Mouse (Mus musculus) stomach, embryonic 15.5 days (tissue): ENCODE results near the gene Rbmxl1. TPM values are rescaled to one million over a fixed set of nuclear protein-coding genes. Genes with fewer than 3 reads are reported as not detected.
"Not testable (repeated sequence)": the region's sequence is repeated elsewhere in the genome, so short reads cannot be mapped to it uniquely, and the experiment has no call there.

Experiments
- ATAC-seq: fragments of 200-750 bp; cut with Nextera tagmentation; 2 replicates; pipeline ENCODE4 v1.8.0; 2017; ENCODE audit warnings: low read depth, moderate number of reproducible peaks, moderate TSS enrichment; ENCODE audit not compliant: insufficient read depth, low FRiP score
- H3K27ac ChIP-seq: fragments of 300-500 bp; sonication (generic); 2 replicates; pipeline ENCODE4 v1.5.1; 2015; ENCODE audit warnings: mild to moderate bottlenecking, inconsistent platforms
- H3K27me3 ChIP-seq: fragments of 300-500 bp; sonication (generic); replicated peaks from 2 replicates; pipeline ENCODE4 v1.6.1; 2015; ENCODE audit warnings: inconsistent platforms
- H3K36me3 ChIP-seq: fragments of 300-500 bp; sonication (generic); 2 replicates; pipeline ENCODE4 v1.6.1; 2015; ENCODE audit warnings: inconsistent platforms
- H3K4me1 ChIP-seq: fragments of 300-500 bp; sonication (generic); 2 replicates; pipeline ENCODE4 v1.6.1; 2015; ENCODE audit warnings: inconsistent platforms
- H3K4me2 ChIP-seq: fragments of 300-500 bp; sonication (generic); 2 replicates; pipeline ENCODE4 v1.6.1; 2015; ENCODE audit warnings: mild to moderate bottlenecking, inconsistent platforms
- H3K4me3 ChIP-seq: fragments of 300-500 bp; sonication (generic); replicated peaks from 2 replicates; pipeline ENCODE4 v1.5.1; 2015; ENCODE audit warnings: inconsistent platforms
- H3K9ac ChIP-seq: fragments of 300-500 bp; sonication (generic); 2 replicates; pipeline ENCODE4 v1.6.1; 2015; ENCODE audit warnings: inconsistent platforms
- H3K9me3 ChIP-seq: fragments of 300-500 bp; sonication (generic); 2 replicates; pipeline ENCODE4 v1.6.1; 2016; ENCODE audit warnings: inconsistent platforms
- WGBS: fragments of 180-500 bp; shearing (Covaris S2); methylation state at CpG from one replicate; pipeline ENCODE4 v1.1.7; 2015; 5-methylcytosine and 5-hydroxymethylcytosine counted together
- polyA plus RNA-seq: library from polyadenylated mRNA; unstranded; fragments of >200 nt; fragmentation: Nextera tagmentation; extraction: Ambion mirVana; gene quantifications from 2 replicates; pipeline ENCODE4 v1.2.1, GENCODE M21; 2015

Rbmxl1 gene
- polyA plus RNA-seq, 1 experiment from 2014 or later, result 191 TPM

DNA sequence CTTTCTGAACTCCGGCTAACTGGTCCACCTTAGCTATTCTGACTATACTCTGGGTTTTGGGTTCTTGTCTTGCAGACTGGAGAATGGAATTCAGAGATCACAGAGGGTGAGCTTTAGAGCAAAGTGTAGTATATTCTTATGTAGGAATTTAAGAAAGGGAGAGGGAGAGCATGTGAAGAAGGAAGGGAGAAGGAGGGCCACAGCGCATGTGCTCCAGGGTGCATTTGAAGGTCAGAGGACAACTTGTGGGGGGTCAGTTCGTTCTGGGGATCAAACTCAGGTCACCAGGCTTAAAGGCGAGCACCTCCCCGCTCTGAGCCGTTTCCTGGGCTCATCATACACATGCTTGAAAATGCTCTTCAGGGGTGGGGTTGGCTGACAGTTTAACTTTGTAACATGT is 25.3 kb upstream of the Rbmxl1 start:
- no peak overlapping the region for H3K9ac ChIP-seq
- ATAC-seq, result no peak
- 56% methylated on average over 6 of the region's 6 CpGs for WGBS
- H3K4me3 ChIP-seq, result no peak overlapping the region
- H3K27ac ChIP-seq, result peak overlapping the region; percentile 32; the same call in 1 of the 2 replicates
- peaks cover 8% of the 10 kb centered on the region; the same call in 1 of the 2 replicates for H3K4me1 ChIP-seq
- 0 out of 2 replicates have a peak, but pooled peaks cover 3% of the 10 kb centered on the region for H3K36me3 ChIP-seq
- H3K27me3 ChIP-seq, result no peaks in the 10 kb centered on the region
- H3K9me3 ChIP-seq, result no peaks in the 10 kb centered on the region
- no peak overlapping the region for H3K4me2 ChIP-seq

DNA sequence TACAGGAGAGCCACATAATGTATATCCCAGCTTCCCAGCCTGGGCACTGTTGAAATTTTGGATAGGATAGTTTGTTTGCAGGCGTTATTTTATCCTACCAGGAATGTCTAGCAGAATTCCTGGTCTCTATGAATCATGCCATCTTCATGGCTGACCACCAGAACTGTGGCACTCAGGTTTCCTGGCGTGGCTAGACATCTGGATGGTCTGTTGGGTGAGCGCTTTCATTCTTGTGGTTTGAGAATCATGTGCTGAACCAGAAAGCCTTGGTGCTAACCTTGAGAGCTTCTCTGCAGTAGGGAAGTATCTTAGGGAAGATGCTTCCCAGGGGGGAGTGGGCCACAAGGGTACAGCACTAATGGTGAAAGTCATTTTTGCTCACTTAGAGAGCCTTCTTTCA is 6.4 kb upstream of the Rbmxl1 start:
- H3K4me3 ChIP-seq, result no peak overlapping the region
- no peaks in the 10 kb centered on the region for H3K27me3 ChIP-seq
- 88% methylated on average over 3 of the region's 3 CpGs for WGBS
- peaks cover 11% of the 10 kb centered on the region for H3K36me3 ChIP-seq
- no peak overlapping the region for H3K4me2 ChIP-seq
- H3K9ac ChIP-seq, result no peak overlapping the region
- peaks cover 6% of the 10 kb centered on the region for H3K4me1 ChIP-seq
- H3K9me3 ChIP-seq, result no peaks in the 10 kb centered on the region
- ATAC-seq, result no peak
- H3K27ac ChIP-seq, result no peak overlapping the region

DNA sequence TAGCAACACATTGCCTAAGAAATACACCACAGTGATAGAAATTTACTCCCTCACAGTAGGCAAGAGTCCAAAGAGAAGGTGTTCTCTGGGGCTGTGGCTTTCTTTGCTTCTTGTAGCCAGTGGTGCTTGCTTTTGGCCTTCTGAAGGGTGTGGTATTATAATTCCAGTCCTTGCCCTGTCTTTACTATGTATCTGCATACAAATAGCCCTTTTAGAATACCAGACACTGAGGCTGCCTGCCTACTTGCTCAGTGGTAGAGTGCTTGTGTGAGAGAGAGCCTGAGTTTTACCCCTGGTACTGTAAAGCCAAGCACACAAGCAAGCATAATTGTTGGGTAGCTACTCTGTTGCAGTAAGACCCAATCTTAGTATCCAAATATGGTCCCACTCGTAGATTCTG is 6.0 kb upstream of the Rbmxl1 start:
- H3K9me3 ChIP-seq, result no peaks in the 10 kb centered on the region
- 98% methylated on average over 1 of the region's 1 CpGs for WGBS
- H3K27me3 ChIP-seq, result no peaks in the 10 kb centered on the region
- H3K27ac ChIP-seq, result no peak overlapping the region
- no peak for ATAC-seq
- peaks cover 7% of the 10 kb centered on the region for H3K4me1 ChIP-seq
- H3K9ac ChIP-seq, result no peak overlapping the region
- H3K4me3 ChIP-seq, result no peak overlapping the region
- H3K36me3 ChIP-seq, result peaks cover 11% of the 10 kb centered on the region
- no peak overlapping the region for H3K4me2 ChIP-seq

GRCm38 (mm10) chr8:78513106-78513505 is 4.4 kb upstream of the Rbmxl1 start:
- Histone ChIP-seq H3K9ac (no peak overlapping the region), H3K4me2 (no peak overlapping the region), H3K27ac (no peak overlapping the region), H3K9me3 (no peaks in the 10 kb centered on the region), H3K36me3 (peaks cover 11% of the 10 kb centered on the region), H3K4me3 (no peak overlapping the region), H3K4me1 (peaks cover 7% of the 10 kb centered on the region), H3K27me3 (no peaks in the 10 kb centered on the region)
- WGBS, result 90% methylated on average over 4 of the region's 4 CpGs
- ATAC-seq, result no peak

- Histone ChIP-seq H3K27me3 (no peaks in the 10 kb centered on the region), H3K36me3 (peaks cover 15% of the 10 kb centered on the region), H3K4me2 (0 out of 2 replicates have a peak overlapping the region, but pooled peaks have one; percentile 16), H3K4me1 (peaks cover 7% of the 10 kb centered on the region), H3K4me3 (no peak overlapping the region), H3K9ac (no peak overlapping the region), H3K9me3 (no peaks in the 10 kb centered on the region), H3K27ac (no peak overlapping the region)
- ATAC-seq, result no peak
- 67% methylated on average over 3 of the region's 3 CpGs for WGBS
These were observed 2.2 kb upstream of the Rbmxl1 start for GRCm38 (mm10) chr8:78510926-78511325.

- Histone ChIP-seq H3K4me3 (peak overlapping the region; percentile 93), H3K27ac (peak overlapping the region; percentile 97), H3K36me3 (peaks cover 9% of the 10 kb centered on the region), H3K9ac (peak overlapping the region; percentile 83), H3K4me1 (peaks cover 7% of the 10 kb centered on the region), H3K4me2 (peak overlapping the region; percentile 91), H3K9me3 (no peaks in the 10 kb centered on the region), H3K27me3 (no peaks in the 10 kb centered on the region)
- under 1% methylated on average over 11 of the region's 11 CpGs for WGBS
- ATAC-seq, result peak; percentile 27; the same call in 1 of the 2 replicates
These were observed 1.4 kb upstream of the Rbmxl1 start for GRCm38 (mm10) chr8:78510094-78510493.

GRCm38 (mm10) chr8:78509273-78510031 is 754 bp upstream of the Rbmxl1 start, which contains the start of gene Slc10a7:
TSS of gene Slc10a7 (plus strand) at chr8:78509346.
- Histone ChIP-seq H3K4me1 (peaks cover 7% of the 10 kb centered on the region), H3K27me3 (no peaks in the 10 kb centered on the region), H3K9ac (peak within 1 kb of the TSS; percentile 95), H3K4me2 (peak within 1 kb of the TSS; percentile 91), H3K9me3 (no peaks in the 10 kb centered on the region), H3K36me3 (peaks cover 14% of the 10 kb centered on the region; the same call in 1 of the 2 replicates), H3K4me3 (peak within 1 kb of the TSS; percentile 93), H3K27ac (peak within 1 kb of the TSS; percentile 97)
- WGBS, result under 1% methylated on average over 51 of the region's 51 CpGs
- ATAC-seq, result peak; percentile 93

DNA sequence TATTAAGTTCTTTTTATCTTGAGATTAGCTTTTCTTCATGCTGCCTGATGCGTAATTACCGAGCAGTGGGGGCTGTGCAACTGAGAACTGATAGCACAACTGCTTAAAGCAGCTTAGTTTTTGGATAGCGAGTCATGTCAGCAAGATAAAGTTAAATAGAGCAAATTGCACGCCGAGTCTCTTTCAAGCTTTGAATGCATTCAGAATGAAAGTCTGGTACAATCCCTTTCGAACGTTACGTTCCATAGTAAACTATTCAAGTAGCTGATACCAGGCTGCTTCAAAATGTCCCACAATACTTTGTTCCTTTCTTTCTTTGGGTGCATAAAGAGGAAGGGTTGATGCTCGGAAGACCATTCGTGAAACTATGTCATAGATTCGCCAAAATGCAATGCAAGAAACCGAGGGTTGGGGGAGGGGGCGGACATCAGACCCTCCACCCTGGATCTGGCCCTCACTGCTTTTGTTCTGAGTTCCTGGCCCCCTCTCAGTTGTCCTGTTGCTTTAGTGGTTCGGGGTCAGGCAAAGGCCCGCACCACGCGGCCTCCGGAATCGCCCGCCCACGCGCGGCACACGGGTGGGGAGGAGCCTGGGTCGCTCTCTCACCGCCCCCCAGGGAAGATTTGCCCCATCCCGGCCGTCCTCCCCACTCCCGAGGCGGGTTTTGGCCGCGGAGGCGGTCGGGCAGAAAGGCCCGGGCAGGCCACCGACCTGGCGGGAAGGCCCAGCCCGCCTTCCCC is 549 bp downstream of the Rbmxl1 start:
- Histone ChIP-seq H3K36me3 (peaks cover 18% of the 10 kb centered on the region; the same call in 1 of the 2 replicates), H3K4me2 (peak overlapping the region; percentile 58), H3K4me3 (peak overlapping the region; percentile 93), H3K27ac (peak overlapping the region; percentile 82), H3K4me1 (peaks cover 7% of the 10 kb centered on the region), H3K9me3 (no peaks in the 10 kb centered on the region), H3K27me3 (no peaks in the 10 kb centered on the region), H3K9ac (peak overlapping the region; percentile 95)
- under 1% methylated on average over 38 of the region's 38 CpGs for WGBS
- peak; percentile 21; the same call in 1 of the 2 replicates for ATAC-seq

- Histone ChIP-seq H3K9me3 (no peaks in the 10 kb centered on the region), H3K9ac (no peak overlapping the region), H3K27ac (no peak overlapping the region), H3K4me3 (no peak overlapping the region), H3K36me3 (peaks cover 18% of the 10 kb centered on the region; the same call in 1 of the 2 replicates), H3K27me3 (no peaks in the 10 kb centered on the region), H3K4me1 (no peaks in the 10 kb centered on the region), H3K4me2 (no peak overlapping the region)
- WGBS, result 80% methylated on average over 2 of the region's 2 CpGs
- no peak for ATAC-seq
These were observed 6.0 kb downstream of the Rbmxl1 start for GRCm38 (mm10) chr8:78502706-78503105.

DNA sequence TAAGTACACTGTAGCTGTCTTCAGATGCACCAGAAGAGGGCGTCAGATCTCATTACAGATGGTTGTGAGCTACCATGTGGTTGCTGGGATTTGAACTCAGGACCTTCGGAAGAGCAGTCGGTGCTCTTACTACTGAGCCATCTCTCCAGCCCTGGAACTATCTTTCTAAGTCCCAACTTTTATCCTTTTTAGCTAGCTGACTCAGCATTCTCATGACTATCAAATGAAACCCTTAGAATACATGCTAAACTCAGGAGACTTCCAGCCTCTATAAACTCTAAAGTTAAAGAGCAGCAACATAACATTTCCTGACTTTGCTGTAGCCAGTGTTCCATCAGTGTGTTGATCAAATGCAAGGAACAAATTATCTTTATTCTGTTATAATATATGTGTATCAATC is 12.4 kb downstream of the Rbmxl1 start:
- not testable (repeated sequence) for ATAC-seq

DNA sequence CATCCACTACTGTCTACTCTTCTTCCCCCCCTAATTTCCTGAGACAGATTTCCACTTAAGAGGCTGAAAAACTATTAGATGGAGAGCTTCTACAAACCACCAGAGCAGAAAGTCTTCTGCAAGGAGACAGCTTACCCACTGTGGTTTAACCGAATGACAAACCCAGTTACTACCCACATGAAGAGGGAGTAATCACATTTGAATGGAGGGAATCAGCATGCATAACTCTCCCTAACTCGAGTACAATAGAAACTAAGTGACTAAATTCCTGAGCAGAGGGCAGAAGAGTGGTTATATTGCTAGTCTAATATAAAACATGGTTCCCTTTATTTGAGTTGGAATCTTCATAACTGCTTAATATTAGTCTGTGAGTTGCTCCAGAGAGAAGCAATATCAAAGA is 15.7 kb downstream of the Rbmxl1 start:
- Histone ChIP-seq H3K27me3 (no peaks in the 10 kb centered on the region), H3K27ac (no peak overlapping the region), H3K4me2 (no peak overlapping the region), H3K9ac (no peak overlapping the region), H3K4me3 (no peak overlapping the region), H3K36me3 (no peaks in the 10 kb centered on the region), H3K4me1 (no peaks in the 10 kb centered on the region), H3K9me3 (no peaks in the 10 kb centered on the region)
- 45% methylated on average over 2 of the region's 2 CpGs for WGBS
- ATAC-seq, result no peak

More for the DNA sequence above, 12.4 kb downstream of the Rbmxl1 start:
- not testable (repeated sequence) for H3K4me2 ChIP-seq, H3K27me3 ChIP-seq, H3K9ac ChIP-seq, H3K4me1 ChIP-seq, H3K36me3 ChIP-seq, H3K27ac ChIP-seq, H3K4me3 ChIP-seq, H3K9me3 ChIP-seq
- WGBS, result 89% methylated on average over 3 of the region's 3 CpGs

- Histone ChIP-seq H3K4me1 (no peaks in the 10 kb centered on the region), H3K9ac (no peak overlapping the region), H3K27me3 (no peaks in the 10 kb centered on the region), H3K27ac (no peak overlapping the region), H3K36me3 (no peaks in the 10 kb centered on the region), H3K4me3 (no peak overlapping the region), H3K4me2 (no peak overlapping the region), H3K9me3 (no peaks in the 10 kb centered on the region)
- no peak for ATAC-seq
- WGBS, result 85% methylated on average over 3 of the region's 3 CpGs
These were observed 19.0 kb downstream of the Rbmxl1 start for GRCm38 (mm10) chr8:78489733-78490132.
